Mouse (Mus musculus) E14TG2a.4 (cell line): ENCODE data around the gene Gm44805.

Source experiments
- CTCF ChIP-seq: conservative IDR thresholded peaks from 2 replicates; pipeline ENCODE4 v1.5.1; 2014; ENCODE audit warnings: low read length
- POU5F1 ChIP-seq: IDR thresholded peaks from 2 replicates; pipeline ENCODE4 v1.6.1; 2014; ENCODE audit warnings: low read length, borderline replicate concordance

DNA sequence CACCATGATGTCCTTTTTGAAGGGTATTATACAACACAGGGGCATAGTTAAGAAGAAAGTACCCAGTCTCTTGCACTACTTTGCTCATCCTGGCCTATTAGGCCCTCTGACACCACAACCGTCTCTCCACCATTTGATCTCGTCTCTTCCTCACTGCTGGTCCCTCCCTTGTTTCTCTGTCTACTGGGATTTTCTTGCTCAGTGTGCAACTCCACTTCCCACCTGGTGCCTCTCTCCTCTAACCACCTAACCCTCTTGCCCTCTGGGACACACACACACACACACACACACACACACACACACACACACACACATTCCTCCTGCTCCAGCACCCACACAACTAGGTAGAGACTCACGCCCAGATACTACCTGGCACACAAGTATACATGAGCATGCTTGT, 2.3 kb downstream of the Gm44805 start:
- TF ChIP-seq CTCF, result no peak
- TF ChIP-seq POU5F1, result no peak
